Mouse (Mus musculus) CH12.LX (cell line): ENCODE data around the gene Tdrd9. TPM values are rescaled to one million over a fixed set of nuclear protein-coding genes. Genes with fewer than 3 reads are reported as not detected.

ENCODE experiments used
- DNase-seq: peaks from one replicate; pipeline ENCODE4 v3.0.0-alpha.2; 2013; ENCODE audit errors: extremely low read depth
- H3K27ac ChIP-seq: 2 replicates; pipeline ENCODE4 v1.5.1; 2012; ENCODE audit warnings: low read depth, mild to moderate bottlenecking, control low read depth, moderate library complexity; ENCODE audit not compliant: insufficient read depth
- H3K27me3 ChIP-seq: replicated peaks from 2 replicates; pipeline ENCODE3; 2012; ENCODE audit warnings: inconsistent platforms
- H3K36me3 ChIP-seq, 2 experiments: replicated peaks in 1 of 2; 2 replicates each; pipeline versions ENCODE3 to v1.6.1; 2012; ENCODE audit warnings: inconsistent platforms in 1 of 2, low read length in 1 of 2, mild to moderate bottlenecking in 1 of 2, mixed read lengths in 1 of 2, moderate library complexity in 1 of 2; ENCODE audit not compliant: control insufficient read depth in 1 of 2, insufficient read depth in 1 of 2
- H3K4me1 ChIP-seq, 2 experiments: 2 replicates each; pipeline ENCODE4 v1.6.1; 2012; ENCODE audit warnings: inconsistent platforms in 1 of 2, moderate library complexity in 1 of 2; ENCODE audit not compliant: insufficient read depth in 2 of 2, control insufficient read depth in 1 of 2
- H3K4me2 ChIP-seq: 2 replicates; pipeline ENCODE4 v1.6.1; 2012; ENCODE audit warnings: low read depth, mild to moderate bottlenecking, control low read depth; ENCODE audit not compliant: poor library complexity, insufficient read depth, severe bottlenecking
- H3K4me3 ChIP-seq, 3 experiments: fragments of 150-350 bp in 1 of 3; sonication (generic) in 1 of 3; replicated peaks in 1 of 3; 2 replicates each; pipeline versions ENCODE3 to v1.5.1; 2011 to 2012; ENCODE audit warnings: low read depth in 2 of 3, low read length in 2 of 3, mild to moderate bottlenecking in 2 of 3, moderate library complexity in 2 of 3, control low read depth in 1 of 3, improper control_type of control experiment in 1 of 3, inconsistent platforms in 1 of 3, mixed read lengths in 1 of 3; ENCODE audit not compliant: poor library complexity in 1 of 3
- H3K79me2 ChIP-seq: replicated peaks from 2 replicates; pipeline ENCODE4 v1.6.1; 2012; ENCODE audit warnings: mild to moderate bottlenecking, moderate library complexity; ENCODE audit not compliant: control insufficient read depth, poor library complexity, insufficient read depth, severe bottlenecking; ENCODE audit errors: extremely low read depth
- H3K9ac ChIP-seq: 2 replicates; pipeline ENCODE4 v1.6.1; 2012; ENCODE audit warnings: low read depth, mild to moderate bottlenecking, control low read depth, moderate library complexity; ENCODE audit not compliant: insufficient read depth
- H3K9me3 ChIP-seq: replicated peaks from 2 replicates; pipeline ENCODE3; 2012; ENCODE audit warnings: low read length, inconsistent platforms, mixed read lengths
- CHD2 ChIP-seq: IDR thresholded peaks from 2 replicates; pipeline ENCODE4 v1.6.1; 2011; ENCODE audit warnings: low read length, improper control_type of control experiment
- E2F4 ChIP-seq: IDR thresholded peaks from 2 replicates; pipeline ENCODE4 v1.6.1; 2011; ENCODE audit warnings: low read depth, low read length, improper control_type of control experiment; ENCODE audit not compliant: insufficient replicate concordance
- EP300 ChIP-seq: IDR thresholded peaks from 2 replicates; pipeline ENCODE4 v1.6.1; 2011; ENCODE audit warnings: low read length, improper control_type of control experiment
- HCFC1 ChIP-seq: IDR thresholded peaks from 2 replicates; pipeline ENCODE4 v1.6.1; 2012; ENCODE audit warnings: low read depth, mild to moderate bottlenecking, inconsistent platforms, low read length, improper control_type of control experiment
- JUN ChIP-seq: IDR thresholded peaks from 2 replicates; pipeline ENCODE4 v1.6.1; 2011; ENCODE audit warnings: low read depth, mild to moderate bottlenecking, low read length, improper control_type of control experiment, moderate library complexity; ENCODE audit not compliant: insufficient read depth
- KAT2A ChIP-seq: IDR thresholded peaks from 2 replicates; pipeline ENCODE4 v1.6.1; 2012; ENCODE audit warnings: low read length, improper control_type of control experiment, inconsistent platforms; ENCODE audit not compliant: insufficient replicate concordance
- MAZ ChIP-seq: IDR thresholded peaks from 2 replicates; pipeline ENCODE4 v1.6.1; 2012; ENCODE audit warnings: low read depth, mild to moderate bottlenecking, inconsistent platforms, low read length, improper control_type of control experiment, moderate library complexity
- MEF2A ChIP-seq: IDR thresholded peaks from 2 replicates; pipeline ENCODE4 v1.6.1; 2014; ENCODE audit warnings: low read depth, mild to moderate bottlenecking, inconsistent platforms, low read length, improper control_type of control experiment, borderline replicate concordance
- MXI1 ChIP-seq: IDR thresholded peaks from 2 replicates; pipeline ENCODE4 v1.6.1; 2011; ENCODE audit warnings: mild to moderate bottlenecking, low read depth, low read length, improper control_type of control experiment
- MYC ChIP-seq: IDR thresholded peaks from 2 replicates; pipeline ENCODE4 v1.6.1; 2011; ENCODE audit warnings: low read depth, mild to moderate bottlenecking, improper control_type of control experiment, low read length
- NELFE ChIP-seq: IDR thresholded peaks from 2 replicates; pipeline ENCODE4 v1.6.1; 2011; ENCODE audit warnings: low read depth, low read length, improper control_type of control experiment
- POLR2A ChIP-seq: IDR thresholded peaks from 2 replicates; pipeline ENCODE4 v1.6.1; 2011; ENCODE audit warnings: low read depth, mild to moderate bottlenecking, improper control_type of control experiment, low read length
- RAD21 ChIP-seq: IDR thresholded peaks from 2 replicates; pipeline ENCODE4 v1.6.1; 2011; ENCODE audit warnings: low read depth, mild to moderate bottlenecking, low read length, improper control_type of control experiment, moderate library complexity
- SIN3A ChIP-seq: IDR thresholded peaks from 2 replicates; pipeline ENCODE4 v1.6.1; 2012; ENCODE audit warnings: low read length, improper control_type of control experiment, inconsistent platforms
- TBP ChIP-seq: conservative IDR thresholded peaks from 2 replicates; pipeline ENCODE4 v1.6.1; 2011; ENCODE audit warnings: low read depth, low read length, improper control_type of control experiment
- TCF12 ChIP-seq: IDR thresholded peaks from 2 replicates; pipeline ENCODE4 v1.6.1; 2014; ENCODE audit warnings: low read depth, mild to moderate bottlenecking, inconsistent platforms, low read length, improper control_type of control experiment
- ZC3H11A ChIP-seq: IDR thresholded peaks from 2 replicates; pipeline ENCODE4 v1.6.1; 2012; ENCODE audit warnings: low read depth, mild to moderate bottlenecking, inconsistent platforms, low read length, improper control_type of control experiment
- dilution Hi-C: fragments of 300-500 bp; cut with MboI; formaldehyde crosslinking; loops from 2 replicates; pipeline ENCODE4 v1.14.3; 2020; ENCODE audit warnings: low sequenced_read_pairs; ENCODE audit not compliant: extremely low pct_unique_long_range_greater_than_20kb, extremely low pct_ligation_motif_present
- in situ Hi-C: fragments of 300-500 bp; cut with MboI; formaldehyde crosslinking; loops from 3 replicates; pipeline ENCODE4 v1.14.3; 2019; ENCODE audit warnings: low sequenced_read_pairs, low pct_ligation_motif_present, low pct_unique_long_range_greater_than_20kb, mixed read lengths
- polyA plus RNA-seq: library from polyadenylated mRNA; unstranded; fragments of >175 nt; gene quantifications from 2 replicates; pipeline ENCODE4 v1.2.1, GENCODE M21; 2012; ENCODE audit warnings: low read depth; ENCODE audit not compliant: insufficient read length
- total RNA-seq, 2 experiments: library from RNA; depleted of rRNA; stranded (reverse); fragments of 300-350 nt in 1 of 2; fragments of >200 nt in 1 of 2; gene quantifications; 2 replicates each; pipeline ENCODE4 v1.2.3; 2012 to 2014

Gene Tdrd9
- total and polyA plus RNA-seq, 3 experiments: not detected

DNA sequence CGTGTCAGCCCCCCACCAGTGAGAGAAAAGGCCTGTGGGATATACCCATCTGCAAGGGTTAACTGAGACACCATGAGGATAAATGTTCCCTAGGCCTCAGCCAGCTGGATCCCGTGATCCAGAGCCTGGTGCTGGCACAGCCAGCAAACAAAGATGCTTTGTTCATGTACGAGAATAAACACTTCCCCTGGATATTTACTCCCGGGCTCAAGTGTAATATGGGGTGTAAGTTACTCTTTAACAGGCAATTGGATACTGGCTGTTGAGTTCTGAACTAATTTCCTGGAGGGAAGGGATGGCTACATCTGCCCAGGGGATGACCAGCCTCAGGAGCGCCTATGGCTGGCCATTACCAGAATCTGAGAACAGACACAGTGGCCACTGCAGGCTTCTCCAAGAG is 19.7 kb upstream of the Tdrd9 start:
- Histone ChIP-seq H3K4me2 (no peak overlapping the region), H3K27ac (no peak overlapping the region), H3K9me3 (no peaks in the 10 kb centered on the region), H3K4me1 (peaks cover 0 to 3% of the 10 kb centered on the region in 2 experiments; a peak in 1 of 4 replicates), H3K4me3 (no peak overlapping the region), H3K79me2 (no peaks in the 10 kb centered on the region), H3K9ac (no peak overlapping the region), H3K27me3 (no peaks in the 10 kb centered on the region), H3K36me3 (no peaks in the 10 kb centered on the region)
- TF ChIP-seq E2F4 (no peak), SIN3A (no peak), ZC3H11A (no peak), KAT2A (no peak), EP300 (no peak), RAD21 (no peak), MEF2A (no peak), HCFC1 (no peak), TCF12 (no peak), MXI1 (no peak), POLR2A (no peak), CHD2 (no peak), NELFE (no peak), MAZ (no peak)
- DNase-seq: no peak
- dilution Hi-C loops: no loop called here
- in situ Hi-C loops: loop anchor here (5.0 to 10.0 kb wide), 2 partner anchors 209 to 297 kb away; no protein-coding TSS in a partner anchor

GRCm38 (mm10) chr12:111956173-111956572 is 15.2 kb upstream of the Tdrd9 start:
- no peak overlapping the region for H3K4me2 ChIP-seq
- DNase-seq: no peak
- H3K79me2 ChIP-seq: no peaks in the 10 kb centered on the region
- TF ChIP-seq TBP: no peak
- TF ChIP-seq POLR2A: no peak
- no peak for TF ChIP-seq KAT2A
- TF ChIP-seq RAD21: no peak
- TF ChIP-seq JUN: no peak
- no peak for TF ChIP-seq MYC
- TF ChIP-seq, all 38 proteins: peak for 0
- H3K9ac ChIP-seq: no peak overlapping the region
- dilution Hi-C loops (no loop called here), in situ Hi-C loops (loop anchor here (10.0 kb wide), 1 partner anchor 301 kb away; no protein-coding TSS in a partner anchor)
- no peaks in the 10 kb centered on the region for H3K27me3 ChIP-seq
- peaks cover 8 to 11% of the 10 kb centered on the region in 2 experiments for H3K4me1 ChIP-seq
- H3K27ac ChIP-seq: no peak overlapping the region
- no peak overlapping the region for H3K4me3 ChIP-seq
- H3K36me3 ChIP-seq: peaks cover 17 to 26% of the 10 kb centered on the region in 2 experiments
- no peaks in the 10 kb centered on the region for H3K9me3 ChIP-seq
